ENCODE assay signal across 18 mouse cellular contexts in genomic region chr8:95906738-95907137, GRCm38 (mm10).
"Had no signal": no experiment of that assay in that cellular context is flagged by ENCODE, and none has a peak within 500 bp of the region (broad histone marks: within the 10 kb centered on the region; RNA-seq: fewer than 3 reads in every experiment).

No protein-coding gene starts in this region.

- H3K36me3 ChIP-seq: limb, embryonic 10.5 days; limb, embryonic 13.5 days; liver, embryonic 12.5 days; liver, embryonic 15.5 days; lung, embryonic 15.5 days; midbrain, embryonic 10.5 days; midbrain, embryonic 13.5 days; stomach, embryonic 15.5 days had no signal

- H3K9ac ChIP-seq: limb, embryonic 13.5 days; liver, embryonic 12.5 days; liver, embryonic 15.5 days; lung, embryonic 15.5 days; midbrain, embryonic 13.5 days; stomach, embryonic 15.5 days had no signal

- H3K4me3 ChIP-seq: limb, embryonic 10.5 days; limb, embryonic 13.5 days; liver, embryonic 12.5 days; liver, embryonic 15.5 days; lung, embryonic 15.5 days; midbrain, embryonic 10.5 days; midbrain, embryonic 13.5 days; stomach, embryonic 15.5 days had no signal

- H3K4me1 ChIP-seq: limb, embryonic 13.5 days; liver, embryonic 12.5 days; stomach, embryonic 15.5 days had no signal

- H3K27me3 ChIP-seq: limb, embryonic 13.5 days; liver, embryonic 15.5 days; lung, embryonic 15.5 days; midbrain, embryonic 13.5 days; stomach, embryonic 15.5 days had no signal

- H3K9me3 ChIP-seq: limb, embryonic 10.5 days; limb, embryonic 13.5 days; liver, embryonic 12.5 days; liver, embryonic 15.5 days; lung, embryonic 15.5 days; midbrain, embryonic 10.5 days; midbrain, embryonic 13.5 days; stomach, embryonic 15.5 days had no signal

- ATAC-seq: intestine, postnatal 0 days; liver, embryonic 12.5 days; midbrain, embryonic 13.5 days; midbrain, embryonic 16.5 days had no signal

- H3K27ac ChIP-seq: limb, embryonic 10.5 days; limb, embryonic 13.5 days; liver, embryonic 12.5 days; liver, embryonic 15.5 days; lung, embryonic 15.5 days; midbrain, embryonic 10.5 days; midbrain, embryonic 13.5 days; stomach, embryonic 15.5 days had no signal

- H3K4me2 ChIP-seq: limb, embryonic 13.5 days; liver, embryonic 12.5 days; liver, embryonic 15.5 days; lung, embryonic 15.5 days; midbrain, embryonic 13.5 days; stomach, embryonic 15.5 days had no signal

- DNase-seq: kidney, adult 2 months; kidney, postnatal 14 days; kidney, postnatal 4 days; liver; lung, adult 18-20 months; lung, postnatal 10 days; lung, postnatal 36 days; thymus, postnatal 25 days had no signal
